ENCODE assay signal across 10 mouse cellular contexts in genomic region chr4:146457720-146458119, GRCm38 (mm10). TPM values are rescaled to one million over a fixed set of nuclear protein-coding genes. Genes with fewer than 3 reads are reported as not detected.
DNase-seq lines count a peak whose midpoint lies in the region; ATAC-seq and TF ChIP-seq lines count a peak whose summit lies in the region.
"Had no signal": no experiment of that assay in that cellular context is flagged by ENCODE, and none has a peak within 500 bp of the region (broad histone marks: within the 10 kb centered on the region; RNA-seq: fewer than 3 reads in every experiment).

No protein-coding gene starts in this region.

- WGBS in forebrain, embryonic 11.5 days, result 70% methylated on average over 1 of the region's 1 CpGs
- WGBS in forebrain, embryonic 16.5 days, result 61% methylated on average over 1 of the region's 1 CpGs
- 81% methylated on average over 1 of the region's 1 CpGs for WGBS in liver, embryonic 11.5 days
- 63% methylated on average over 1 of the region's 1 CpGs for WGBS in hindbrain, embryonic 14.5 days
- 64% methylated on average over 1 of the region's 1 CpGs for WGBS in midbrain, postnatal 0 days

- H3K27me3 ChIP-seq in forebrain, embryonic 11.5 days (ENCODE audit: control insufficient read depth, insufficient read depth, low read length), result no peaks in the 10 kb centered on the region
- H3K27me3 ChIP-seq in forebrain, embryonic 16.5 days (replicated peaks; ENCODE audit: control insufficient read depth, insufficient read depth, low read length), result no peaks in the 10 kb centered on the region
- H3K27me3 ChIP-seq in liver, embryonic 11.5 days (replicated peaks; ENCODE audit: control insufficient read depth, insufficient read depth, low read length), result no peaks in the 10 kb centered on the region
- H3K27me3 ChIP-seq in hindbrain, embryonic 14.5 days (ENCODE audit: control insufficient read depth, insufficient read depth, low read length), result no peaks in the 10 kb centered on the region
- no peaks in the 10 kb centered on the region for H3K27me3 ChIP-seq in midbrain, postnatal 0 days (ENCODE audit: insufficient read depth, low read length)

- peaks cover 48% of the 10 kb centered on the region for H3K9me3 ChIP-seq in forebrain, embryonic 11.5 days (ENCODE audit: control insufficient read depth, low read length)
- peaks cover 47% of the 10 kb centered on the region for H3K9me3 ChIP-seq in forebrain, embryonic 16.5 days (ENCODE audit: control insufficient read depth, low read length)
- peaks cover 35% of the 10 kb centered on the region for H3K9me3 ChIP-seq in liver, embryonic 11.5 days (ENCODE audit: control insufficient read depth, low read length)
- H3K9me3 ChIP-seq in hindbrain, embryonic 14.5 days (ENCODE audit: control insufficient read depth, low read length), result peaks cover 76% of the 10 kb centered on the region
- H3K9me3 ChIP-seq in midbrain, postnatal 0 days (ENCODE audit: low read length), result peaks cover 60% of the 10 kb centered on the region

- DNase-seq in forebrain, embryonic 11.5 days (ENCODE audit: low spot score), result peak; percentile 56
- DNase-seq in liver, embryonic 11.5 days (ENCODE audit: low spot score), result peak; percentile 35
- no peak for DNase-seq in liver
- no peak for DNase-seq in hindbrain, embryonic 14.5 days (ENCODE audit: low spot score)
- no peak for DNase-seq in midbrain, postnatal 0 days (ENCODE audit: low spot score)
- DNase-seq in natural killer cell, adult 2 months (ENCODE audit: low spot score in 2 of 2), result no peak
- no peak for DNase-seq in layer of hippocampus, postnatal 10 days (ENCODE audit: low spot score in 2 of 2)
- DNase-seq: right cerebral cortex, postnatal 25 days; thymus, adult 2 months had no signal

- peak; percentile 15; the same call in 1 of the 2 replicates for ATAC-seq in forebrain, embryonic 11.5 days (replicated peaks; ENCODE audit: low FRiP score)
- no peak for ATAC-seq in forebrain, embryonic 16.5 days
- peak; percentile 37 for ATAC-seq in liver, embryonic 11.5 days (replicated peaks; ENCODE audit: low FRiP score)
- peak; percentile 42 for ATAC-seq in hindbrain, embryonic 14.5 days (ENCODE audit: low FRiP score)
- peak; percentile 31 for ATAC-seq in midbrain, postnatal 0 days (ENCODE audit: low FRiP score)

- no peaks in the 10 kb centered on the region for H3K4me1 ChIP-seq in forebrain, embryonic 11.5 days (replicated peaks; ENCODE audit: control insufficient read depth, insufficient read depth, low read length)
- H3K4me1 ChIP-seq in forebrain, embryonic 16.5 days (replicated peaks; ENCODE audit: control insufficient read depth, insufficient read depth, low read length), result no peaks in the 10 kb centered on the region
- no peaks in the 10 kb centered on the region for H3K4me1 ChIP-seq in liver, embryonic 11.5 days (replicated peaks; ENCODE audit: control insufficient read depth, insufficient read depth, low read length)
- H3K4me1 ChIP-seq in hindbrain, embryonic 14.5 days (replicated peaks; ENCODE audit: control insufficient read depth, insufficient read depth, low read length), result no peaks in the 10 kb centered on the region
- H3K4me1 ChIP-seq in midbrain, postnatal 0 days (ENCODE audit: insufficient read depth, low read length), result no peaks in the 10 kb centered on the region

- no peak overlapping the region for H3K9ac ChIP-seq in forebrain, embryonic 11.5 days (ENCODE audit: low read length)
- no peak overlapping the region for H3K9ac ChIP-seq in forebrain, embryonic 16.5 days (replicated peaks; ENCODE audit: low read depth, low read length)
- H3K9ac ChIP-seq in liver, embryonic 11.5 days (ENCODE audit: low read depth, low read length), result no peak overlapping the region
- no peak overlapping the region for H3K9ac ChIP-seq in hindbrain, embryonic 14.5 days
- H3K9ac ChIP-seq in midbrain, postnatal 0 days (replicated peaks; ENCODE audit: low read length, poor library complexity, severe bottlenecking), result no peak overlapping the region

- H3K36me3 ChIP-seq in forebrain, embryonic 11.5 days (ENCODE audit: control insufficient read depth, insufficient read depth, low read length), result no peaks in the 10 kb centered on the region
- no peaks in the 10 kb centered on the region for H3K36me3 ChIP-seq in forebrain, embryonic 16.5 days (ENCODE audit: control insufficient read depth, insufficient read depth)
- H3K36me3 ChIP-seq in liver, embryonic 11.5 days (ENCODE audit: control insufficient read depth, insufficient read depth, low read length), result peaks cover 10% of the 10 kb centered on the region; the same call in 1 of the 2 replicates
- no peaks in the 10 kb centered on the region for H3K36me3 ChIP-seq in hindbrain, embryonic 14.5 days (replicated peaks; ENCODE audit: control insufficient read depth, insufficient read depth)
- no peaks in the 10 kb centered on the region for H3K36me3 ChIP-seq in midbrain, postnatal 0 days (ENCODE audit: insufficient read depth, low read length)

- H3K4me3 ChIP-seq in forebrain, embryonic 11.5 days (ENCODE audit: low read depth, low read length), result no peak overlapping the region
- no peak overlapping the region for H3K4me3 ChIP-seq in forebrain, embryonic 16.5 days (replicated peaks; ENCODE audit: low read length)
- no peak overlapping the region for H3K4me3 ChIP-seq in liver, embryonic 11.5 days (ENCODE audit: low read depth, low read length)
- H3K4me3 ChIP-seq in hindbrain, embryonic 14.5 days (replicated peaks; ENCODE audit: low read length), result no peak overlapping the region
- H3K4me3 ChIP-seq in midbrain, postnatal 0 days (ENCODE audit: low read depth, low read length), result no peak overlapping the region

- H3K4me2 ChIP-seq in forebrain, embryonic 11.5 days (ENCODE audit: low read depth, low read length, severe bottlenecking), result no peak overlapping the region
- H3K4me2 ChIP-seq in forebrain, embryonic 16.5 days (ENCODE audit: low read length), result no peak overlapping the region
- H3K4me2 ChIP-seq in liver, embryonic 11.5 days, result no peak overlapping the region
- H3K4me2 ChIP-seq in hindbrain, embryonic 14.5 days (replicated peaks), result no peak overlapping the region
- no peak overlapping the region for H3K4me2 ChIP-seq in midbrain, postnatal 0 days (ENCODE audit: low read depth, low read length, poor library complexity, severe bottlenecking)

- H3K27ac ChIP-seq in forebrain, embryonic 11.5 days (ENCODE audit: low read depth, low read length), result no peak overlapping the region
- H3K27ac ChIP-seq in forebrain, embryonic 16.5 days (ENCODE audit: low read length), result no peak overlapping the region
- no peak overlapping the region for H3K27ac ChIP-seq in liver, embryonic 11.5 days (ENCODE audit: low read depth, low read length)
- no peak overlapping the region for H3K27ac ChIP-seq in hindbrain, embryonic 14.5 days
- no peak overlapping the region for H3K27ac ChIP-seq in midbrain, postnatal 0 days (ENCODE audit: low read depth, low read length)

- TF ChIP-seq CTCF in midbrain, postnatal 0 days (IDR thresholded peaks at IDR 0.05), result no peak

RNA-seq across cellular contexts. Expression of gene Zfp992, which starts 8.9 kb away (rescaled TPM):
- polyA plus RNA-seq in forebrain, embryonic 11.5 days (2014; fragmentation: Nextera tagmentation; extraction: Ambion mirVana), result 3.3 and 4.0 TPM in 2 replicates
- 1.7 and 1.8 TPM in 2 replicates for polyA plus RNA-seq in forebrain, embryonic 16.5 days (2015; fragmentation: Nextera tagmentation; extraction: Ambion mirVana)
- polyA plus RNA-seq in liver, embryonic 11.5 days (2014; fragmentation: Nextera tagmentation; extraction: Ambion mirVana), result 9.0 and 9.4 TPM in 2 replicates
- polyA plus RNA-seq in hindbrain, embryonic 14.5 days (2014; fragmentation: Nextera tagmentation; extraction: Ambion mirVana), result 3.7 and 3.8 TPM in 2 replicates
- total RNA-seq in midbrain, postnatal 0 days (2014; rRNA removed), result 2.8 and 5.2 TPM in 2 replicates
- 0.73 and 1.3 TPM in 2 replicates for polyA plus RNA-seq in midbrain, postnatal 0 days (2015; fragmentation: Nextera tagmentation; extraction: Ambion mirVana)
- total RNA-seq in layer of hippocampus, postnatal 10 days (2021), result 1 to 10 TPM; 6.4 to 6.6 TPM

RNA-seq across cellular contexts. Expression of gene Zfp981, which starts 44.1 kb away (rescaled TPM):
- not detected in 2 replicates for polyA plus RNA-seq in forebrain, embryonic 11.5 days (2014; fragmentation: Nextera tagmentation; extraction: Ambion mirVana)
- 0.14 TPM in 1 of 2 replicates, not detected in the other for polyA plus RNA-seq in forebrain, embryonic 16.5 days (2015; fragmentation: Nextera tagmentation; extraction: Ambion mirVana)
- 0.21 and 0.31 TPM in 2 replicates for polyA plus RNA-seq in liver, embryonic 11.5 days (2014; fragmentation: Nextera tagmentation; extraction: Ambion mirVana)
- 0.14 and 0.19 TPM in 2 replicates for polyA plus RNA-seq in hindbrain, embryonic 14.5 days (2014; fragmentation: Nextera tagmentation; extraction: Ambion mirVana)
- 0.11 TPM in 1 of 2 replicates, not detected in the other for total RNA-seq in midbrain, postnatal 0 days (2014; rRNA removed)
- polyA plus RNA-seq in midbrain, postnatal 0 days (2015; fragmentation: Nextera tagmentation; extraction: Ambion mirVana), result 0.10 and 0.16 TPM in 2 replicates
- total RNA-seq in layer of hippocampus, postnatal 10 days (2021), result under 1 TPM; 0.48 to 0.51 TPM
- polyA plus RNA-seq: thymus, adult 2 months had no signal

Comparison
In these comparisons a context has a peak if more than half of its experiments do, and no peak if none do; other contexts are left out.
1. DNase-seq: peak in forebrain, embryonic 11.5 days (single experiment) and liver, embryonic 11.5 days (single experiment); none in liver (single experiment), hindbrain, embryonic 14.5 days (single experiment), midbrain, postnatal 0 days (single experiment), natural killer cell, adult 2 months (0 of 2) and layer of hippocampus, postnatal 10 days (0 of 2).